Mouse (Mus musculus): ENCODE results near the gene Aqp6.

DNA sequence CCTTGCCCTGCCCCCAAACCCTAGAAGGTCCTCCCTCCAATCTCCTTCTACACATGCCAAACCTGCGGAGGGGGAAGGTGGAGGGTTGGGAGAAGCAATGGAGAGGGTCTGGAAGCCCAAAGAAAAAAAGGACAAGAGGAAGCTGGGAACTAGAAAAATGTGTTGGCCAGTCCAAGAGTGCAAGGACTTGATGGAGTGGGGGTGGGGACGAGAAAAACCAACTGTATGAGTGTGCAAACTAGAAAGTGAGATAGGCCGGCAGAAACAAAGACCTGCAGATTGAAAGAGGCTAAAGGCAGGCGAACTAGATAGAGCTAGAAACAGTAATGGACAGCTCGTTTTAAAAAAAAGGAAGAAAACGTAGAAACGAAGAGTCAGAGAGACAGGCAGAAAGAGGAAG is 11.5 kb upstream of the Aqp6 start:
- TF ChIP-seq CTCF (conservative IDR thresholded peaks at IDR 0.05; ENCODE audit: insufficient read depth, insufficient read length, low read depth, low read length) = no peak
- TF ChIP-seq POLR2A (IDR thresholded peaks at IDR 0.05; ENCODE audit: low read depth, low read length) = no peak

Data from kidney, adult 2 months (tissue).